Mouse (Mus musculus) MEL (cell line): ENCODE data around the gene 4930524B15Rik. TPM values are rescaled to one million over a fixed set of nuclear protein-coding genes. Genes with fewer than 3 reads are reported as not detected.

Experiments used
- DNase-seq: peaks from one replicate; pipeline ENCODE4 v3.0.0; 2011; ENCODE audit warnings: low read depth, low spot score
- H3K27ac ChIP-seq: 2 replicates; pipeline ENCODE4 v1.5.1; 2012; ENCODE audit warnings: low read depth, mild to moderate bottlenecking, control low read depth, low read length, moderate library complexity; ENCODE audit not compliant: control insufficient read depth
- H3K27me3 ChIP-seq, 2 experiments: fragments of 150-350 bp in 1 of 2; sonication (generic) in 1 of 2; 2 replicates each; pipeline ENCODE4 v1.6.1; 2012; ENCODE audit warnings: low read length in 2 of 2, mild to moderate bottlenecking in 2 of 2, improper control_type of control experiment in 1 of 2, moderate library complexity in 1 of 2; ENCODE audit not compliant: insufficient read depth in 2 of 2, control insufficient read depth in 1 of 2
- H3K36me3 ChIP-seq, 2 experiments: 2 replicates each; pipeline ENCODE4 v1.6.1; 2012 to 2014; ENCODE audit warnings: low read length in 2 of 2, improper control_type of control experiment in 1 of 2, inconsistent platforms in 1 of 2, mild to moderate bottlenecking in 1 of 2; ENCODE audit not compliant: insufficient read depth in 2 of 2, control insufficient read depth in 1 of 2
- H3K4me1 ChIP-seq, 2 experiments: fragments of 150-350 bp in 1 of 2; sonication (generic) in 1 of 2; 2 replicates each; pipeline ENCODE4 v1.6.1; 2012; ENCODE audit warnings: low read length in 2 of 2, improper control_type of control experiment in 1 of 2, mild to moderate bottlenecking in 1 of 2; ENCODE audit not compliant: insufficient read depth in 2 of 2, control insufficient read depth in 1 of 2
- H3K4me3 ChIP-seq, 2 experiments: fragments of 150-350 bp in 1 of 2; sonication (generic) in 1 of 2; 2 replicates each; pipeline ENCODE4 v1.5.1; 2012; ENCODE audit warnings: low read depth in 2 of 2, low read length in 2 of 2, mild to moderate bottlenecking in 2 of 2, moderate library complexity in 2 of 2, control low read depth in 1 of 2, improper control_type of control experiment in 1 of 2; ENCODE audit not compliant: control insufficient read depth in 1 of 2, insufficient read depth in 1 of 2
- H3K79me2 ChIP-seq: 2 replicates; pipeline ENCODE4 v1.6.1; 2012; ENCODE audit warnings: mild to moderate bottlenecking, low read length, moderate library complexity; ENCODE audit not compliant: control insufficient read depth, poor library complexity, insufficient read depth
- H3K9ac ChIP-seq: 2 replicates; pipeline ENCODE4 v1.6.1; 2012; ENCODE audit warnings: low read depth, mild to moderate bottlenecking, control low read depth, low read length, moderate library complexity; ENCODE audit not compliant: control insufficient read depth, poor library complexity, severe bottlenecking
- H3K9me3 ChIP-seq: fragments of 150-350 bp; sonication (generic); replicated peaks from 2 replicates; pipeline ENCODE4 v1.6.1; 2012; ENCODE audit warnings: mild to moderate bottlenecking, low read length, improper control_type of control experiment, moderate library complexity; ENCODE audit not compliant: insufficient read depth
- BHLHE40 ChIP-seq: IDR thresholded peaks from 2 replicates; pipeline ENCODE4 v1.6.1; 2012; ENCODE audit warnings: low read depth, mild to moderate bottlenecking, inconsistent platforms, low read length, improper control_type of control experiment, borderline replicate concordance
- ETS1 ChIP-seq: IDR thresholded peaks from 2 replicates; pipeline ENCODE4 v1.6.1; 2012; ENCODE audit warnings: low read depth, mild to moderate bottlenecking, inconsistent platforms, low read length, improper control_type of control experiment, moderate library complexity
- JUND ChIP-seq: IDR thresholded peaks from 2 replicates; pipeline ENCODE4 v1.6.1; 2011; ENCODE audit warnings: low read depth, mild to moderate bottlenecking, improper control_type of control experiment, low read length
- MAFK ChIP-seq: IDR thresholded peaks from 2 replicates; pipeline ENCODE4 v1.6.1; 2011; ENCODE audit warnings: low read depth, mild to moderate bottlenecking, low read length, improper control_type of control experiment, borderline replicate concordance
- MXI1 ChIP-seq: IDR thresholded peaks from 2 replicates; pipeline ENCODE4 v1.6.1; 2011; ENCODE audit warnings: mild to moderate bottlenecking, low read depth, low read length, improper control_type of control experiment
- NELFE ChIP-seq: IDR thresholded peaks from 2 replicates; pipeline ENCODE4 v1.6.1; 2011; ENCODE audit warnings: low read depth, low read length, improper control_type of control experiment
- NRF1 ChIP-seq: IDR thresholded peaks from 2 replicates; pipeline ENCODE4 v1.6.1; 2014; ENCODE audit warnings: low read depth, mild to moderate bottlenecking, inconsistent platforms, low read length, improper control_type of control experiment, moderate library complexity; ENCODE audit not compliant: poor library complexity, insufficient read depth, severe bottlenecking
- POLR2A ChIP-seq, 2 experiments: IDR thresholded peaks; 2 replicates each; pipeline ENCODE4 v1.6.1; 2011 to 2012; ENCODE audit warnings: low read length in 2 of 2, mild to moderate bottlenecking in 2 of 2, control low read depth in 1 of 2, improper control_type of control experiment in 1 of 2, low read depth in 1 of 2, moderate library complexity in 1 of 2; ENCODE audit not compliant: control insufficient read depth in 1 of 2, insufficient read depth in 1 of 2, poor library complexity in 1 of 2
- TBP ChIP-seq: IDR thresholded peaks from 2 replicates; pipeline ENCODE4 v1.8.0; 2011; ENCODE audit warnings: low read depth, low read length, improper control_type of control experiment
- ZC3H11A ChIP-seq: IDR thresholded peaks from 2 replicates; pipeline ENCODE4 v1.6.1; 2012; ENCODE audit warnings: low read depth, mild to moderate bottlenecking, inconsistent platforms, low read length, improper control_type of control experiment
- ZKSCAN1 ChIP-seq: IDR thresholded peaks from 2 replicates; pipeline ENCODE4 v1.6.1; 2012; ENCODE audit warnings: low read depth, mild to moderate bottlenecking, inconsistent platforms, low read length, improper control_type of control experiment, moderate library complexity
- polyA plus RNA-seq, 2 experiments: library from polyadenylated mRNA; stranded (reverse) in 1 of 2; unstranded in 1 of 2; fragments of >175 nt in 1 of 2; fragments of >200 nt in 1 of 2; gene quantifications; 2 replicates each; pipeline versions ENCODE4 v1.2.1 to v1.2.4; 2012; ENCODE audit warnings: low replicate concordance in 2 of 2, low read depth in 1 of 2; ENCODE audit not compliant: insufficient read length in 2 of 2, insufficient read depth in 1 of 2, missing spikeins in 1 of 2
- total RNA-seq: library from RNA; depleted of rRNA; stranded (reverse); fragments of 300-350 nt; gene quantifications from 2 replicates; pipeline ENCODE4 v1.2.3, GENCODE M21; 2012; rRNA removed

4930524B15Rik gene
- total and polyA plus RNA-seq, 3 experiments: 0.03 TPM; not detected in 2

DNA sequence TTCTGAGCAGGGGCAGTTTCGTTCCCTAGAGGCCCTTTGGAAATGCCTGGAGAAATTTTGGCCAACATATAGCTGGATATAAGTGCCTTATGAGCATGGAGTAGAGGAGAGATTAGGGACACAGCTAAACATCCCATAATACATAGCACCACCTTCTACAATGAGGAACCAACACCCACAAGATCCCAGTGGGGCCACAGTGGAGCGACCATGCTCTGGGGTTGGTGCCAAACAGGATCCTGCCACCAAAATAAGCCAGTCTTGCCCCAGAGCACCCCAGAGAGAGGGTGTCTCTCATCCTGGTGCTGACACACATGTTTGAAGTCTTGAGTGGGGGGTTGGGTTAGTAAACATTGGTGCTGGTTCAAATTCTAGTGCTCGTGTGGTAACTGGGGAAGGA lies 63.2 kb downstream of the 4930524B15Rik start:
- Histone ChIP-seq H3K36me3 (no peaks in the 10 kb centered on the region), H3K79me2 (no peaks in the 10 kb centered on the region), H3K9ac (no peak overlapping the region), H3K9me3 (no peaks in the 10 kb centered on the region), H3K27ac (no peak overlapping the region), H3K27me3 (peaks cover 0 to 3% of the 10 kb centered on the region in 2 experiments; a peak in 2 of 4 replicates), H3K4me1 (peaks cover 0 to 3% of the 10 kb centered on the region in 2 experiments; a peak in 1 of 4 replicates), H3K4me3 (no peak overlapping the region)
- peak; percentile 28 for DNase-seq
- TF ChIP-seq ZKSCAN1 (no peak), ETS1 (no peak), TBP (no peak), POLR2A (IDR thresholded peaks at IDR 0.05; ENCODE audit: control insufficient read depth in 1 of 2, insufficient read depth in 1 of 2, low read depth in 1 of 2, low read length in 2 of 2, poor library complexity in 1 of 2) (no peak), NELFE (no peak), BHLHE40 (no peak), JUND (no peak), MXI1 (no peak), NRF1 (no peak), ZC3H11A (no peak), MAFK (no peak)

Other genes with a start within 250 kb of the 4930524B15Rik start
- gene Cpeb4, start 93.4 kb upstream of the 4930524B15Rik start, total RNA-seq: 3.4 and 3.8 TPM in 2 replicates
- 1 to 10 TPM in 1 of 2 experiments, not detected in 1; 4.9 TPM for gene Cpeb4, start 93.4 kb upstream of the 4930524B15Rik start, polyA plus RNA-seq
- gene Nsg2, start 34.9 kb downstream of the 4930524B15Rik start, total RNA-seq: not detected in 2 replicates
- not detected for gene Nsg2, start 34.9 kb downstream of the 4930524B15Rik start, polyA plus RNA-seq
- gene Il9r, start 234.7 kb downstream of the 4930524B15Rik start, total RNA-seq: 76.5 and 83.8 TPM in 2 replicates
- gene Il9r, start 234.7 kb downstream of the 4930524B15Rik start, polyA plus RNA-seq: 10 to 100 TPM in 1 of 2 experiments, not detected in 1; 56.9 TPM
- 148 and 158 TPM in 2 replicates for gene Snrnp25, start 239.8 kb downstream of the 4930524B15Rik start, total RNA-seq
- 100 to 1,000 TPM in 1 of 2 experiments, not detected in 1; 130 TPM for gene Snrnp25, start 239.8 kb downstream of the 4930524B15Rik start, polyA plus RNA-seq